Mouse (Mus musculus) gastrocnemius, postnatal 25 days (tissue): Measurements from ENCODE around the gene A630076J17Rik. TPM values are rescaled to one million over a fixed set of nuclear protein-coding genes. Genes with fewer than 3 reads are reported as not detected.

Source experiments
- DNase-seq: peaks from one replicate; pipeline ENCODE4 v3.0.0; 2022
- total RNA-seq, 2 experiments: library from RNA; stranded (reverse); gene quantifications; 1 replicate in 1 of 2; 2 replicates in 1 of 2; pipeline ENCODE4 v1.2.3; 2021

Gene A630076J17Rik
- total RNA-seq, 2 experiments from 2014 or later: not detected

DNA sequence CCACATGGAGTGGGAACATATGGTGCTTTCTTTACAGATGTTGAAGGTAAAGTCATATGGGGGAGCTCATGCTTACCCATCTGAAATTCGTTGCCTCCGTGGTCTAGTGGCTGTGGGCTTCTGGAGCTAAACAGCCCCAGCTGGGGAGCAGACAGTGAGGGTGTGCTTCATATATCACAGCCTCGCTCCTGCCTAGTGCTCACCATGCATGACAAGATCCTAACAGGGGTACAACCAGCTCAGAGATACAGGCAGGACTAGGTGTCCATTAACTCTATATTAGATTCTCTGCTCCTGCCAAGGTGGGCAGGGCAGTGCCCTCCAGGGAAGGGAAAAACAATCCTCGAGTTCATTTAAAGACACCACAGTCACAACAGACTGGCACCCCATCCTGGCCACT is 788 bp downstream of the A630076J17Rik start:
- no peak for DNase-seq

DNA sequence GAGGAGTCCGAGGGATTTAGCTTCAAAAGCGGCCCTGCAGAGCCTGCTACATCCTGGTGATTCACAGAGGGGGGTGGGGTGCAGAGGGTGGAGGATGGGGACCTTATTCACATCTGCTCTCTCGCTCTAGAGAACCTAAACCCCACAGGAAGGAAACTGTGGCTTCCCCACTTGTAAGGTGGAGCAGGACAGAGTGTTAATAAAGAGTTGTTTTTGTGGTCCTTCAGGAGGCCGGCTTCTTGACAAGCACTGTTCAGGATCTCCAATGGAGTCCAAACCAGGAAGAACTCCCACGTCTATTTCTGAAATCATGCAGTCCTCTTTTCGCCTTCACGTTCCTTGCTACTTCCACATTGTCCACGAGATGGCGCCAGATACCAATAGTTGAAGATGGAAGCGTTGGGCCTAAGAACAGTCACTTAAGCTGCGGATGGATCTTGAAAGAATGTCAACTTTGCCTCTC is 3.0 kb downstream of the A630076J17Rik start:
- peak; percentile 53 for DNase-seq

DNA sequence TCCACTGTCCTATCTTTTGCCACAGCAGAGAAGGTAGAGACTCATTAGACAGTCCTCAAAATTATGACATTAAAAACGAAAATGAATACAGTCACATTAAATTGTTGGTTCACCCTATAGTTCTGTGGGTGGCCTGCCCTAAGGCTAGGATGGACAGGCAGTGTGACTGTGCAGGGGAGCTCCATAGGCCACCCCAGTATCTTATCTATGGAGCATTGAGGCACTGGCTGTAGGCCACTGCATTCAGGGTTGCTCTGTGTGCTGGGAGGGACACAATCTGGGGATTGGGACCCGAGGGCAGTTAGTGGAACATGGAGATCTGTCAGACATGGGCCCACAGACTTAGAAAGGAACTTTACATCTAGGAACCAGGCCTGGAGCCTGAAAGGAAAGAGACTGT is 3.5 kb downstream of the A630076J17Rik start:
- no peak for DNase-seq

DNA sequence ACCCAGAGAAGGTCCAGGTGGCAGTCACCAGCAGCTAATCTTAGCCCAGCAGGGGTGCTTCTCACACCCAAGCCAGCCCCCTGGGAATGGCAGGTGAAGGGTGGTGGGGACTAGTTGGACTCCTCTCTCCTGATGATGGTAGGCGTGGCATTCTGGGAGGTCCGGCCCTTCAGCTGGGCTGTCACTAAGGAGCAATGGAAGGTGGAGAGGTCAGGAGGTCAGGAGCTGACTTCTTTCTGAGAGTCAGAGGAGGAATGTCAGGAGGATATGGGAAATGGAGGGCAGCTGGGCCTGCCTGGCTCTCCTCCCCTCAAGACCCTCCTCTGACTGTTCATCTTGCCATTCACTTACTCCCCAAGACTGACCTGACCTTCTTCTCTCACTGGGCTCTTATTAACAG is 7.6 kb downstream of the A630076J17Rik start:
- DNase-seq: no peak

DNA sequence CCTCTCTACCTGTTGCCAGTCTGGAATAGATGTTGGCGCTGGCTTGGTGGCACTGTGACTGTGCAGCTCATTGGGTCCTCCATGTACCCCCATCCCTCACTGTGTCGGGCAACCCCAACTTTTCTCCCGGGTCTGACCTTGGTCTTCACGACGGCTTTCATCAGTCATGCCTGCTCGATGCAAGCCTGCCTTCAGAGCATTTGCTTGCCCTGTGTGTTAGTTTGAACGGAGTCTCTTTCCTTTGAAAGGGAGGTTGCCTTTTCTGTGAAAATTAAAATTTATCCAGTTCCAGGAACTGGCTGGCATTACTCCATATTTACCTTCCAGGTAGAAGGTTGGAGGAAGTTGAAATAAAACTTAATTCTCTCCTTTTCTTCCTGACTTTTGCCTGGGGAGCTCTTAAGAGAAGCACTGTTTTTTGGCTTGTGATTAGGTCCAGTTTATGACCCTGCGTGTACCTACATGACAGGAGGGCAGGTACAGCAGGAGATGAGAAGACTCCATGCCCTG is 8.1 kb downstream of the A630076J17Rik start:
- DNase-seq: no peak

DNA sequence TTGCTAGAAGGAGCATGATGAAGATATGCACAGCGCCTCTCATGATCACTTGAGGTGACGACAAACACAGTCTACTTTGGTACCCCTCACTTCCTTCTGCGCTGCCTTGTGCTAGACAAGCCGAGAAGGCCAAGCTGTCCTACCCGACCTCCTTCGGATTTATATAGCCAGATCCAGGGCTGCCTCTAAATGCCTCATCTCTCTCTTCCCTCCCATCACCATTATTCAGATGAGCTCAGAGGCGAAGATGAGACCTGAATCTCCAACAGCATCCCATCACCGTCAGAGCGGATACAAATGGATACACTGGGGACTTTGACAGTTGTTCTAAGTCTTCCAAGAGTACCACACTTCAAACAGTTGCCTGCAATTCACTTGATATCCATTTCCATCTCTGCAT is 9.2 kb downstream of the A630076J17Rik start, which contains the start of gene Prok1:
TSS of gene Prok1 (minus strand) at position 101 of the 400 bp plus-strand sequence.
- DNase-seq: no peak

DNA sequence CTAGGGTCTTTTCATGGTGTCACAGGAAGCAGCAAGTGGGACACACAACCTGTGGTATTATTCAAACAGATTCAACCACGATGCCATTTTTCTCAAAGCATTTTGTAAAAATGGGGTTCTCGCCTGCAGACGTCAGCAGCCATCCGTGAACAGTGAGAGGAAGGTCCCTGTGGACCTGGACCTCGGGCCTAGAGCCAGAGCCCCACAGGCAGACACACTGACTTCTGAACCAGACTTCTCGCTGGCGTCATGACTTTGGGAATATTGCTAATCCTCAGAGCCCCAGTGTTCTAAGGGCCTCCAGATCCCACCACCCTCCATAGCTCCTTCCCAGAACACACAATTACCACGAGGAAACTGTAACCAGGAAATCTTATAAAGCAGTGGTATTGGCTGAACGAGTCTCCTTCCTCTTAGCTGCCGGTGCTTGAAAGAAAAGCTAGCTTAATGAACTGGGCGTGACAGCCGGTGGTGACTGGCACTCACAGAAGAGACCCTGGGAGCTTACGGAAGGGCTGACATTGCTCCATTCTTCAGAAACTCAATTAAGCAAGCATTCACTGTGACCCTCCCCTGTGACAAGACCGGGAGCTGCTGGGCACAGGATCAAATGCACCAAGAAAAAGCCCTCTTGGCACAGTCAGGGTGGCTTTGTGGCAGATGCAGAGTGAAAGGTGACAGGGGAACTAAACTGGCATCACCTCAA is 11.1 kb downstream of the A630076J17Rik start:
- DNase-seq: no peak

DNA sequence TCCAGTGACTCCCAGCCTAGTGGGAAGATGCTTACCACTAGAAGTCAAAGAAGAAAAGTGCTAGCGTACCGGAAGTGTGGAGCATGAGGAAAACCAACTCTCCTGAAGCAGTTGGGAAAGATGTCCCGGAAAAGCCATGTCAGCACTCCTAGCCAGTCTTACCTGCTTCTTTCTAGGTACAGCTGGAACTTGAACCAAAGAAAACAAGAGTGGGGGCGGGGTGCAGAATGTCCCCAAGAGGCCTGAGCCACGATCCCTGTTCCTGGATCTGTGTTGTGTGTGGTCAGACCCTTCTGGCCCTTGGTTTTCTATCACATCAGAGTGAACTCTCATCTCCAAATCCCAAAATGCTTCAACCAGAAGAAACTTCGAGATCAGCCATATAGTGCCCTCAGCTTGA is 16.5 kb downstream of the A630076J17Rik start:
- no peak for DNase-seq

DNA sequence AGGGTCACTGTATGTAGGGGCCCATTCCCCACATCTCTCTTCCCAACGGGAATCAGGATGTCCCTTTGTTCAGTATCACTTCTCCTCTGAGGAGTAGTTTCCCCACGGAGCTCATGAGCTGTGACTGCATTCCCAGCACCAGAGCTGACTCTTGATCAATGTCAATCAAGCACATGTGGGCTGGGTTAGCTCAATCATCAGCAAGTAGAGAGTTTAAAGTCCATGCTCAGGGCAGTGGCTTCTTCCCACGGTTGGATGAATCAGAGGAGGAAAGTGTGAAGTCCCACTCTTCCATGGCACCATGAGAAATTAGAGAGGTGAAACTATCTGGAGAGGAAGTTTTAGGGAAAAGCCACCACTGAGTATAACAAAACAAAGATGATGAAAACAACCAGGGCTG is 18.6 kb downstream of the A630076J17Rik start:
- no peak for DNase-seq

DNA sequence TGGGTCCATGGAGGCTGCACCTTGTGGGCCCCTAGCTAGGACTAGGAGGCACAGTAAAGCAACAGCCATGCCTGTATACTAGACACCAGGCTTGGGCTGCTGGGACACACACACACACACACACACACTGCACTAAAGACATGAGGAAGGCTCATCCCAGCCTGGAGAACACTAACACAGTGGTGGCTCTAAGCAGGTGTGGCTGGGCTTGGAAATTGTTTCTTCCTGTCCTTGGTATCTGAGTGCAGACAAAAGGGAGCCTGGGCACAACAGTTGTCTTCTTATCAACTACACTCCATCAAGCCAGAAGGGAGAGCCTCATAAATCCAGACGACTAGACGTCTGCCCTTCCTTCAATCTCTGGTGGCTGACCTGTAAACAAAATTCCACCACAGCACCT is 19.9 kb downstream of the A630076J17Rik start:
- no peak for DNase-seq

DNA sequence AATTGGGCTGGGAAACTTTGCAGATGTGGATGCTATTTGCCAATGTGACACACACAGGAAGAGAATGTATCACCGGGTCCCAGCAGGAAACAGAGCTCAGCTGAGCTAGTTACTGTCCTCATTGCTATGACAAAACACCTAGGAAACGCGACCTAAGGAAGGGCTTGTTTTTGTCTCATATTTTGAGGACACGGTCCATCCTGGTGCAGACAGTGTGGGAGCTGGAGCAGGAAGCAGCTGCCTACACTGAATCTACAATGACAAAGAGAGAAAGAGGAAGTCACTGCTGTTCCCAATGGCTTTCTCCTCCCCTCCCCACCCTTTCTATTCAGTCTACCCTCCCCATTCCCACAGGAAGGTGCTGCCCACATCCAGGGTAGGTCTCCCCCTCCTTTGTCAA is 21.6 kb downstream of the A630076J17Rik start:
- no peak for DNase-seq

DNA sequence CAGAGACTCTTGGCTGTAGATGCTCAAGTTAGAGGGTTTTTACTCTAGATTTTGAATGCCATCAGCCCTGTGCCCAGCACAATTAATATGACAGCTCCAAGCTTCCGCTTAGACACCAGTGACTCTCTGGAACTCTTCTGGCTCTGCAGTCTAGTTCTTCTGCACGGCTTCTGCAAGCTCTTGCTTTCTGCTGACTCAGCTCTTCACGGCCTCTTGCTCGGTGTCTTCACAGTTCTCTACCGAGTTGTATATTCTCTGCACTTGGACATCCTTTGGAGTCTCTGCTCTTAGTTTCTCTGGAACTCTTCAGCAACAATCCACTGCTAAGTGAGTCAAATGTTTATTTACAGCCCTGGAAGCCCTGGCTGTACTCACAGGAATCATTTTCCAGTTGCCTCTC is 23.5 kb downstream of the A630076J17Rik start:
- no peak for DNase-seq

DNA sequence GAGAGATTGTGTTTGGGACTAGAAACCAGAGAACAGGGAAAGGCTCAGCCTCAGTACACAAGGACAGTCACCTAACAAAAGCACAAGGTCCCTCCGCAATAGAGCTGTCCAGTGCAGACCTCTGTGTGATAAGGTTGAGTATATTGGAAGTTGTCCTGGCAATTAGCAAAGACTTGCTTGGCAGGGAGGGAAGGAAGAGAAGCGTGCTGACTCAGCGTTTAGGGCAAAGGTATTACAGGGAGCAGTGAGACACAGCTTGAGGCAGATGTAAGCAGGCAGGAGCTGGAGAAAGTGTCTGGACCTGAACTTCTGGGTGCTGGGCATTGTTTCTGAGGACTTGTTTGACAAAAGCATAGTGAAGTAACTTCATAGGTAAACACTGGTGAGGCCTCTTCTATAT is 25.6 kb downstream of the A630076J17Rik start:
- DNase-seq: no peak

DNA sequence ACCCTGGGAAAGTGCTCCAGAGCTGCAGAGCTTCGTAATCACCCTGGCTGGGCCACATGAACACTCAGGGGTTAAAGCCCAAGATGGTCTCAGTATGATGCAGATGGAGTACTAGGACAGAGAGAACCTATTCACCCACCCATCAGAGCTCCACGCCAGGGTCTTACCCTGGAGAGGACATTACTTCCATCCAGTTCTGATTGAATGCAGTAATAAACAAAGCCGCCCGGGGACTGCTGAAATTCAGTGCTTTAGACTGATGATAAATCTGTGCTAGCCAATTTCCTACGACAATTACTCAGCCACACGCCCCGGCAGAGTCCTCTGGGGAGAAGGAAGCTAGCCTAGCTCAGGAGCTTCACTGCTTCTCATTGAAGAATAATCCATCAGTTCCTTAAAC is 26.3 kb downstream of the A630076J17Rik start:
- peak; percentile 52 for DNase-seq

DNA sequence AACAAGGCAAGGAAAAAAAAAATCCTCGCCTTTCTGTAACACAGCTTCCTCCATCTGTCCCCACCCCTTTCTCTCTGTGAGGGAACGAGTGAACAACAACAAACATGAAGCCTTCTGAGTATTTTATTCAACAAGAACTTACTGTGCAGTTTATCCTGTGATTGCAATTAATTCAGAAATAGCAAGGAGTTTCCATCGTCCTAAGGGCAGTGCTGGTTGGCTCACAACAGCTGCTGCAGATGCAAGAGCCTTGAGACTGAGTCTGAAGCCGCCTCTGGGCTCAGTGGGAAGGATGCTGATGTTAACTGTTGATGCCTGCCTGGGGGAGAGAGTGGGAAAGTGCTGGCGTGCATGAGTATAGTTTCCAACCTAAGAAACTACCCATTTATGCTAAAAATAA is 27.5 kb downstream of the A630076J17Rik start:
- no peak for DNase-seq

DNA sequence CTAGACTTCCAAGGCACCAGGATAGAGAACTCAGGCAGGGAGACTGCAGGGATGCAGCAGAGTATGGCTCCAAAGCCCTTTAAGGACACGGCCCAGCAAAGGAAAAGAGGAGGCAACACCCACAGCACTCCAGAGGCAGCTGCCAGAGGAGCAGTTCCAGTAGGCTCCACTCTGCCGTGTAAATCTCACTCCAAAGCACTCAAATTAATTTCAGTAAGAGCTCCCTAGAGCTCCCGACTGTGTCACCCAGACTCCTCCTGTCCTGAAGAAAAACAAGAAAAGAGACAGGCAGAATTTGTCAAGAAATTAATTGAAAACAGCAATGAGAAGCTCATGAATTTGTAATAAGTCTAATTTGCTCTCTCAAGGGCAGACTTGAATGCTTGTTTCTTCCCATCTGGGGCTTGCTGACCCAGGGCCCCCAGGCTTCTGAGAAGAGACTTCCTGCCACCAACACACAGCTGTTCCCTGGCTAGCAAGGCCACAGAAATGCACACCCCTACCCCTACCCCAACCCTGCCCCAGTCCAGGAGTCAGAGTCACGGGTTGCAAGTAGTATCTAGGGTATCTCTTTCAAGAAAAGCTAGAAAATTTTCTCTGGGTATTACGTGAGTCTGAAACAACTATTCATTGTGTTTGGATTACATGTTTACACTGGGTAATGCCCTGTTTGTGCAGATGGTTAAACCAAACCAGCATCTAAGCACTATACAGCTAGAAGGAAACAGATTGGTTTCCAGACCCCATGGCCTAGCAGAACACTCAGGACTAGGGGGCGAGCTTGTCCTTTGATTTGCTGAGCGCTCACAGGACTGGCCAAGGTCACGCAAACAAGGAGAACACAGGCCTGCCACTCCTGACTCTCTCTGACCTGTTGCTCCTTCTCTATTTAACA is 30.8 kb downstream of the A630076J17Rik start:
- peak; percentile 70 for DNase-seq

DNA sequence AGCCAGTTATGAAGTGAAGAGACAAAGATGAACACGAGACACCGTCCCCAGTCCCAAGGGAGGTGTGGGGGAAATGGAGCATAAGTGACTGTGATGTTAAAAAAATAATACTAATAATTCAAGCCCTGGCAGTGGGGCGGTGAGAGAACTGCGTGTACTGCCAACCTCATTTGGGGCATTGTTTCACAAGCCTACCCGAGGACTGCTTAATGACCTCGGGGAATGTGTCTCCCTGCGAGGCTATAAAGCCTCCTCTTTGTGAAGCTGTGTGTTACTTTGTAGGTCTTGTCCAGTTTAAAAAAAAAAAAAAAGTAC is 31.4 kb downstream of the A630076J17Rik start:
- DNase-seq: peak; percentile 59

DNA sequence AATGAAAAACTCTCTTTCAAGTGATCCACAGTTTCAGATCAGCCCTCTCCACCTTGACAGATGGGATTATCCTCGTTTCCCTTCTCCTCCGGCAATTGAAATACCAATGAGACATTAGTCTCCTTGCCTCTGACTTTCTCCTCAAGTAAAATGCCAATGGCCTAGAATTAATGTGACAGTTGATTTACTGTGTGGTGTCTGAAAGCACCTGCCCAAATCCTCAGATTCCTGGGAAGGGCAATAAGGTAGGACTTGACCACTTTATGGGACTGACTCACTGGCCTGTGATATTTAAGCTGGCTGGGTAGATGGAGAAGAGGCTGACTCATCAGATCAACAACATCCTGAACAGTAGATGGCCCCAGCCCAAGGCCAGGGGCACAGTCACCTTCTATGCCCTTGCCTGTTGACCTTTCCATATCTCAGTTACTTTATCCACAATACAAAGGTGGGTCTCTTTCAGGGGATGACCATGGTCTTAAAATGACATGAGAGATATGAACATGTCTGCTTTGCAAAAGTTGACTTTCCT is 36.5 kb downstream of the A630076J17Rik start:
- DNase-seq: no peak

DNA sequence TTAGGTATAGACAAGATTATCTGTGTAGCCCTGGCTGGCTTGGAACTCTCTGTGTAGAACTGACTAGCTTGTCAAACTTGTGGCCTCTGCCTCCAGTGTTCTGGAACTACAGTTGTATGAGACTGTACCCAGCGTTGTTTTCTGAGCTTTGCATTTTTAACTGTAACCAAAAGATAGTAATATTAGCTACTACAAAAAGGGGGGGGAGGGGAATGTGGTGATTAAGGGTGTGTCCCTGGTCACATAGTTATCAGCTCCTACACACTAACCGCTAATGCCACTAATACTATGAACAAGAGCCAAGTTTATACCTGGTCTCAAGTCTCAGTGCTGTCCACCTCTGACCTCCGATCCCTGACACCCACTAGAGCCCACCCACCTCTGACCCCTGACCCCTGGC is 42.0 kb downstream of the A630076J17Rik start:
- DNase-seq: no peak

DNA sequence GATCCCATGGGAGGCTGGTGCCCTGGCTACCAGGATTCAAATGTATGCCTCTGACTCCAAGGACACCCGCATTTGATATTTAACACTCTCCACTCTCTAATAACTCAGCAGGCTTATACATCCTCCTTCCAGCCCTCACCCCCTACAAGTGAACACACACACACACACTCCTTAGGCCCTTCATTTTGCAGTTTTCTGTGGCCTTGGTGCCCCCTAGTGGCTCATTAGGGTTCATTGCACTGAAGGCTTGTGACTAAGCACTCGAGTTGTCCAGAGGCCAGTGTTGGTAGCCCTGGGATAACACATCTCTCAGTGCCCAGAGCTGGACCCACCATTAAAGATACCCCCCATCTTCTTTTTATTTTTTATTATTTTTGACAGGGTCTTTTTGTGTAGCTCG is 43.4 kb downstream of the A630076J17Rik start:
- DNase-seq: peak; percentile 53

DNA sequence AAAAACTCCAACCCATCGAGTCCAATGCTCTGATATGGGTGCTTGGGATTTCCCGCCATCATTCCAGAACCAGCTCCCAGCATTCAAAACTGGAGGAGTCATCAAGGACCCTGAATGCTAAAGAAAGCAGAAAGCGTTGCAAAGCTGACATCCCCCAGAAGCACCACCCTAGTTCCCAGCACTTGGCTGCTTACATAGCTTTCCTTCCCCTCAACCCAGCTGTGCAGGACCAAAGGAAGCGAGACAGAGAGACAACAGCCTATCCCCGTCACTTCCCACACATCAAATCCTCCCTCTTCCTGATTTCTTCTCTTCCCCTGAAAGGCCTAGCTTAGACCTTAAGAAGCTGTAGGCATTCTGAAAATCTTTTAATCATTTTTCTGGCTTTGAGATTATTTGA is 44.9 kb downstream of the A630076J17Rik start:
- DNase-seq: no peak

DNA sequence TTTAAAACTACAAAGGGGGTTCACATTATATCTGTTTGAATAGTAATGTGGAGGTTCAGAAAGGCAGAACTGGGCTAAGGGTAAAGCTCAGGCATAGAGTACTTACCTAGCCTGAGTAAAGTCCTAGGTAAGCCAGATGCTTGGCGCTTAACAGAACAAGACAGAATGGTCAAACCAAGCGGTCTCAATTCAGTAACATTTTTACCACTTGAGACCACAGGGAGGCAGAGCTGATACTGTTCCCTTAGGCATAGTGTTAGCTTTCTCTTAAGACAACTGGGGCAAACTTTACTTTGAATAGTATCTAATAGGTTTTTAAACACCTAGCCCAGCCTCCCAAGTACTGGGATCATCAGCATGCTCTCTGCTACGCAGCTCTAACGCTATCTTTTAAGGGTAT is 45.6 kb downstream of the A630076J17Rik start:
- DNase-seq: no peak

DNA sequence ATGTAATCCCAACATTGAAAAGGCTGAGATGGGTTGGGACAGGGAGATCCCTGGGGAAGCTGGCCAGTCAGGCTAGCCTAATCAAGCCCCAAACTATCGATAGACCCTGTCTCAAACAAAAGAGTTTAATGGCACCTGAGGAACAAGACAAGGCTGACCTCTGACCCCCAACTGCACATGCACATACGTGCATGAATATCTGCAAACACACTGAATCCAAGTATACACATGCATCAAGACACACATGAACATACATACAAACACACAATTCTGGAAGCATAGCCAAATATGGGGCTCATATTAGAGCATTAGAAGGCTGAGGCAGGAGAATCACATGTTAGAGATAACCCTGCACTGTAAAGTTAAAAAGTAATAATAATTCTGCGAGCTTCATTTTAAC is 46.2 kb downstream of the A630076J17Rik start:
- no peak for DNase-seq
